Mouse (Mus musculus) lung, postnatal 0 days (tissue): ENCODE results near the gene Rnf227.
"Not testable (repeated sequence)": the region's sequence is repeated elsewhere in the genome, so short reads cannot be mapped to it uniquely, and the experiment has no call there.

Experiments
- CTCF ChIP-seq: IDR thresholded peaks from 2 replicates; pipeline ENCODE4 v1.5.1; 2016; ENCODE audit warnings: antibody characterized with exemption, mild to moderate bottlenecking
- EP300 ChIP-seq: IDR thresholded peaks from 2 replicates; pipeline ENCODE4 v1.6.1; 2016; ENCODE audit warnings: antibody characterized with exemption, mild to moderate bottlenecking, control low read depth

DNA sequence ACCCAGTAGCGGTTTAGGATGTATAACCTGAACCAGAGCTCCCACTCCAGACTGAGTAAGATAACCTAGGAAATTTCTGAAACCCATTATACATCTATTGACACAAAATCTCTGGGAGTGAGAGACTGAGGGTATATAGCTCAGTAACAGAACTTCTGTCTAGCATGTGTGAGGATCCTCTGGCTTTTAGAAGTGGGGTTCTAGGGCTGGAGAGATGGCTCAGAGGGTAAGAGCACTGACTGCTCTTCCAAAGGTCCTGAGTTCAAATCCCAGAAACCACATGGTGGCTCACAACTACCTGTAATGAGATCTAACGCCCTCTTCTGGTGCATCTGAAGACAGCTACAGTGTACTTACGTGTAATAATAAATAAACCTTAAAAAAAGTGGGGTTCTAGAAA lies 22.3 kb upstream of the Rnf227 start:
- not testable (repeated sequence) for TF ChIP-seq CTCF, EP300
